Mouse (Mus musculus): ENCODE data around the gene Dars.

DNA sequence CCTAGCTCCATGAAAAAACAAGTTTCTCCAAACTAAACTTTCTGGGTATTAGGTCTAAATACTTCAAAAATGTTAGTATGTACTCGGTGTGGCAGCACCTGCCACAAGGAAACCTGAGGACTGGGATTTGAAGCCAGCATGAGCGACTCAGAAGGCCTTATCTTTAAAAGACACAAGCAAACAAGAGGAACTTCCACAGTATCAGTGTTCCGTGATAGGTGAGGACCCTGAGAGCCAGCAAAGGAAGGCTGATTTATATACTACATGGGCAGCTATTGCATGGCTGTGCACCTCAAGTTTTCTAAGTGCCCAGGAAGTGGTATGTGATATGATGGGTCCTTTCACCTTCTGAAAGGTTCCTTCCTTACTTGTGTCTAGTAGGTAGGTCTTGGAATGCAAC, 64.1 kb downstream of the Dars start:
- TF ChIP-seq POLR2A (IDR thresholded peaks at IDR 0.05; ENCODE audit: borderline replicate concordance, low read depth, low read length) = no peak
- TF ChIP-seq CTCF (IDR thresholded peaks at IDR 0.05; ENCODE audit: low read depth, low read length) = no peak
